Mouse (Mus musculus): ENCODE measurements around the gene Zbtb34. TPM values are rescaled to one million over a fixed set of nuclear protein-coding genes. Genes with fewer than 3 reads are reported as not detected.

The Zbtb34 gene
- total RNA-seq, 4 experiments from 2014 or later: 3.5 to 4.5 (median 3.9) TPM

Small RNA genes lying within 50 kb of the gene (microRNA-seq; reads per million reads assigned to microRNA genes)
- not detected for gene Gm25998

Other genes with a start within 250 kb of the Zbtb34 start
- 10 to 100 TPM; 21.1 to 32.8 (median 26.5) TPM for gene Angptl2, start 215.3 kb downstream of the Zbtb34 start, total RNA-seq (2022)
- 1 to 10 TPM; 1.8 to 3.2 (median 2.2) TPM for gene Ralgps1, start 59.8 kb downstream of the Zbtb34 start, total RNA-seq (2022)
- gene Zbtb43, start 37.2 kb upstream of the Zbtb34 start, total RNA-seq (2022): 10 to 100 TPM; 10.1 to 13.6 (median 12.1) TPM
- under 1 TPM in 3 of 4 experiments, not detected in 1; 0.07 to 0.24 (median 0.19) TPM for gene Lmx1b, start 209.2 kb upstream of the Zbtb34 start, total RNA-seq (2022)